Mouse (Mus musculus): ENCODE results near the gene Zfp420. TPM values are rescaled to one million over a fixed set of nuclear protein-coding genes. Genes with fewer than 3 reads are reported as not detected.

The Zfp420 gene
- 13.1 and 14.1 TPM in 2 replicates for polyA plus RNA-seq (2012; rRNA removed)

GRCm38 (mm10) chr7:29859532-29860517, at the start of gene Zfp420:
Zfp420 (plus strand) TSS chr7:29859979.
- TF ChIP-seq POLR2A (IDR thresholded peaks at IDR 0.05; ENCODE audit: extremely low read depth, insufficient read depth, low read length), result peak; percentile 98
- no peak for TF ChIP-seq CTCF (IDR thresholded peaks at IDR 0.05; ENCODE audit: extremely low read depth, insufficient read depth, low read length)
- Histone ChIP-seq H3K4me1 (ENCODE audit: control insufficient read depth, insufficient read depth, low read length) (no peaks in the 10 kb centered on the region), H3K27ac (ENCODE audit: insufficient read depth, low read length) (no peak within 1 kb of the TSS), H3K4me3 (ENCODE audit: insufficient read depth, low read length) (peak within 1 kb of the TSS; percentile 75)

GRCm38 (mm10) chr7:29812244-29812643, 47.5 kb upstream of the Zfp420 start:
- TF ChIP-seq CTCF (IDR thresholded peaks at IDR 0.05; ENCODE audit: extremely low read depth, insufficient read depth, low read length) (no peak), POLR2A (IDR thresholded peaks at IDR 0.05; ENCODE audit: extremely low read depth, insufficient read depth, low read length) (no peak)
- Histone ChIP-seq H3K4me1 (ENCODE audit: control insufficient read depth, insufficient read depth, low read length) (peaks cover 2% of the 10 kb centered on the region; the same call in 1 of the 2 replicates), H3K27ac (ENCODE audit: insufficient read depth, low read length) (no peak overlapping the region), H3K4me3 (ENCODE audit: insufficient read depth, low read length) (no peak overlapping the region)

- no peak overlapping the region for H3K4me3 ChIP-seq (ENCODE audit: insufficient read depth, low read length)
- no peak overlapping the region for H3K27ac ChIP-seq (ENCODE audit: insufficient read depth, low read length)
- peaks cover 2% of the 10 kb centered on the region; the same call in 1 of the 2 replicates for H3K4me1 ChIP-seq (ENCODE audit: control insufficient read depth, insufficient read depth, low read length)
- no peak for TF ChIP-seq CTCF (IDR thresholded peaks at IDR 0.05; ENCODE audit: extremely low read depth, insufficient read depth, low read length)
- no peak for TF ChIP-seq POLR2A (IDR thresholded peaks at IDR 0.05; ENCODE audit: extremely low read depth, insufficient read depth, low read length)
These were observed 45.4 kb upstream of the Zfp420 start for GRCm38 (mm10) chr7:29814381-29814780.

- Histone ChIP-seq H3K27ac (ENCODE audit: insufficient read depth, low read length) (no peak overlapping the region), H3K4me1 (ENCODE audit: control insufficient read depth, insufficient read depth, low read length) (peaks cover 2% of the 10 kb centered on the region; the same call in 1 of the 2 replicates), H3K4me3 (ENCODE audit: insufficient read depth, low read length) (peak overlapping the region; percentile 81)
- TF ChIP-seq POLR2A (IDR thresholded peaks at IDR 0.05; ENCODE audit: extremely low read depth, insufficient read depth, low read length) (no peak), CTCF (IDR thresholded peaks at IDR 0.05; ENCODE audit: extremely low read depth, insufficient read depth, low read length) (no peak)
These were observed 44.6 kb upstream of the Zfp420 start for GRCm38 (mm10) chr7:29815061-29815784.

GRCm38 (mm10) chr7:29815910-29816429, 43.8 kb upstream of the Zfp420 start, which contains the start of gene Zfp790:
Zfp790 (plus strand) TSS chr7:29816114.
- H3K4me3 ChIP-seq (ENCODE audit: insufficient read depth, low read length), result peak within 1 kb of the TSS; percentile 81
- TF ChIP-seq CTCF (IDR thresholded peaks at IDR 0.05; ENCODE audit: extremely low read depth, insufficient read depth, low read length) (no peak), POLR2A (IDR thresholded peaks at IDR 0.05; ENCODE audit: extremely low read depth, insufficient read depth, low read length) (peak; percentile 88)
- H3K27ac ChIP-seq (ENCODE audit: insufficient read depth, low read length), result peak within 1 kb of the TSS; percentile 25; the same call in 1 of the 2 replicates
- H3K4me1 ChIP-seq (ENCODE audit: control insufficient read depth, insufficient read depth, low read length), result peaks cover 2% of the 10 kb centered on the region; the same call in 1 of the 2 replicates

- H3K4me3 ChIP-seq (ENCODE audit: insufficient read depth, low read length), result peak overlapping the region; percentile 67
- H3K27ac ChIP-seq (ENCODE audit: insufficient read depth, low read length), result peak overlapping the region; percentile 5; the same call in 1 of the 2 replicates
- no peak for TF ChIP-seq POLR2A (IDR thresholded peaks at IDR 0.05; ENCODE audit: extremely low read depth, insufficient read depth, low read length)
- peaks cover 2% of the 10 kb centered on the region; the same call in 1 of the 2 replicates for H3K4me1 ChIP-seq (ENCODE audit: control insufficient read depth, insufficient read depth, low read length)
These were observed 41.0 kb upstream of the Zfp420 start for GRCm38 (mm10) chr7:29818619-29819254.

- Histone ChIP-seq H3K27ac (ENCODE audit: insufficient read depth, low read length) (no peak overlapping the region), H3K4me1 (ENCODE audit: control insufficient read depth, insufficient read depth, low read length) (no peaks in the 10 kb centered on the region), H3K4me3 (ENCODE audit: insufficient read depth, low read length) (no peak overlapping the region)
- TF ChIP-seq POLR2A (IDR thresholded peaks at IDR 0.05; ENCODE audit: extremely low read depth, insufficient read depth, low read length), result no peak
- no peak for TF ChIP-seq CTCF (IDR thresholded peaks at IDR 0.05; ENCODE audit: extremely low read depth, insufficient read depth, low read length)
These were observed 31.8 kb upstream of the Zfp420 start for GRCm38 (mm10) chr7:29828001-29828400.

GRCm38 (mm10) chr7:29829804-29830203, 30.0 kb upstream of the Zfp420 start:
- Histone ChIP-seq H3K27ac (ENCODE audit: insufficient read depth, low read length) (no peak overlapping the region), H3K4me3 (ENCODE audit: insufficient read depth, low read length) (no peak overlapping the region), H3K4me1 (ENCODE audit: control insufficient read depth, insufficient read depth, low read length) (no peaks in the 10 kb centered on the region)
- TF ChIP-seq CTCF (IDR thresholded peaks at IDR 0.05; ENCODE audit: extremely low read depth, insufficient read depth, low read length), result no peak
- TF ChIP-seq POLR2A (IDR thresholded peaks at IDR 0.05; ENCODE audit: extremely low read depth, insufficient read depth, low read length), result no peak

- Histone ChIP-seq H3K27ac (ENCODE audit: insufficient read depth, low read length) (no peak overlapping the region), H3K4me1 (ENCODE audit: control insufficient read depth, insufficient read depth, low read length) (no peaks in the 10 kb centered on the region), H3K4me3 (ENCODE audit: insufficient read depth, low read length) (no peak overlapping the region)
- TF ChIP-seq CTCF (IDR thresholded peaks at IDR 0.05; ENCODE audit: extremely low read depth, insufficient read depth, low read length), result no peak
- no peak for TF ChIP-seq POLR2A (IDR thresholded peaks at IDR 0.05; ENCODE audit: extremely low read depth, insufficient read depth, low read length)
These were observed 23.0 kb upstream of the Zfp420 start for GRCm38 (mm10) chr7:29836816-29837215.
